Mouse (Mus musculus) G1E-ER4 (cell line): Measurements from ENCODE around the gene Necap2. TPM values are rescaled to one million over a fixed set of nuclear protein-coding genes. Genes with fewer than 3 reads are reported as not detected.

Source experiments
- GATA1 ChIP-seq: IDR thresholded peaks from one replicate; pipeline ENCODE4 v1.8.0; 2012; ENCODE audit warnings: low read length, inconsistent platforms
- polyA plus RNA-seq: library from polyadenylated mRNA; stranded (reverse); fragments of >175 nt; gene quantifications from 2 replicates; pipeline ENCODE4 v1.2.3, GENCODE M21; 2012

Gene Necap2
- polyA plus RNA-seq = 130 and 158 TPM in 2 replicates

- no peak for TF ChIP-seq GATA1
Measured at GRCm38 (mm10) chr4:141077681-141078509, at the start of gene Necap2. Necap2 (minus strand) TSS chr4:141078357.

- no peak for TF ChIP-seq GATA1
Measured at GRCm38 (mm10) chr4:141123065-141123464, 44.9 kb upstream of the Necap2 start.

GRCm38 (mm10) chr4:141122663-141123062, 44.5 kb upstream of the Necap2 start:
- no peak for TF ChIP-seq GATA1

- no peak for TF ChIP-seq GATA1
Measured at GRCm38 (mm10) chr4:141120700-141121099, 42.5 kb upstream of the Necap2 start.

- no peak for TF ChIP-seq GATA1
Measured at GRCm38 (mm10) chr4:141118691-141119090, 40.5 kb upstream of the Necap2 start.

- TF ChIP-seq GATA1 = no peak
Measured at GRCm38 (mm10) chr4:141115398-141115797, 37.2 kb upstream of the Necap2 start.

GRCm38 (mm10) chr4:141114521-141114981, 36.4 kb upstream of the Necap2 start:
- TF ChIP-seq GATA1 = no peak

- TF ChIP-seq GATA1 = no peak
Measured at GRCm38 (mm10) chr4:141113831-141114230, 35.7 kb upstream of the Necap2 start.

GRCm38 (mm10) chr4:141108196-141108732, 30.1 kb upstream of the Necap2 start:
- no peak for TF ChIP-seq GATA1

- TF ChIP-seq GATA1 = no peak
Measured at GRCm38 (mm10) chr4:141106526-141107183, 28.5 kb upstream of the Necap2 start.

GRCm38 (mm10) chr4:141101855-141102254, 23.7 kb upstream of the Necap2 start:
- no peak for TF ChIP-seq GATA1

GRCm38 (mm10) chr4:141101291-141101690, 23.1 kb upstream of the Necap2 start:
- no peak for TF ChIP-seq GATA1

GRCm38 (mm10) chr4:141099956-141100355, 21.8 kb upstream of the Necap2 start:
- TF ChIP-seq GATA1 = no peak

- TF ChIP-seq GATA1 = no peak
Measured at GRCm38 (mm10) chr4:141098935-141099334, 20.8 kb upstream of the Necap2 start.

GRCm38 (mm10) chr4:141096710-141097109, 18.6 kb upstream of the Necap2 start:
- TF ChIP-seq GATA1 = no peak

GRCm38 (mm10) chr4:141095016-141095415, 16.9 kb upstream of the Necap2 start:
- no peak for TF ChIP-seq GATA1

- no peak for TF ChIP-seq GATA1
Measured at GRCm38 (mm10) chr4:141088714-141089113, 10.6 kb upstream of the Necap2 start.
